Mouse (Mus musculus): ENCODE measurements at regions not wholly inside any gene's neighbourhood (a gene's known extent, or its start where the extent isn't known, plus 50 kb on each side); places are given as distances from the start of the nearest gene placed in this dataset.
A peak's percentile ranks its signal among the peaks of the same experiment; 100 is the strongest.

- Histone ChIP-seq H3K9ac (no peak overlapping the region), H3K4me3 (replicated peaks; ENCODE audit: low read length) (no peak overlapping the region), H3K9me3 (ENCODE audit: control insufficient read depth, low read length) (no peaks in the 10 kb centered on the region), H3K27me3 (ENCODE audit: control insufficient read depth, insufficient read depth, low read length) (no peaks in the 10 kb centered on the region), H3K4me1 (replicated peaks; ENCODE audit: control insufficient read depth, insufficient read depth, low read length) (0 out of 2 replicates have a peak, but pooled peaks cover 9% of the 10 kb centered on the region), H3K36me3 (replicated peaks; ENCODE audit: control insufficient read depth, insufficient read depth) (no peaks in the 10 kb centered on the region), H3K4me2 (replicated peaks) (no peak overlapping the region), H3K27ac (no peak overlapping the region)
- ATAC-seq (ENCODE audit: low FRiP score): no peak
- 89% methylated on average over 2 of the region's 2 CpGs for WGBS
- DNase-seq (ENCODE audit: low spot score): no peak
Observed at GRCm38 (mm10) chr3:35145569-35145968, 495.4 kb downstream of the Sox2 start.

GRCm38 (mm10) chr3:35146681-35147080, 496.5 kb downstream of the Sox2 start:
- H3K36me3 ChIP-seq (replicated peaks; ENCODE audit: control insufficient read depth, insufficient read depth): no peaks in the 10 kb centered on the region
- no peak overlapping the region for H3K4me2 ChIP-seq (replicated peaks)
- DNase-seq (ENCODE audit: low spot score): no peak
- no peaks in the 10 kb centered on the region for H3K9me3 ChIP-seq (ENCODE audit: control insufficient read depth, low read length)
- WGBS: 75% methylated on average over 5 of the region's 5 CpGs
- H3K4me3 ChIP-seq (replicated peaks; ENCODE audit: low read length): no peak overlapping the region
- H3K9ac ChIP-seq: no peak overlapping the region
- H3K27me3 ChIP-seq (ENCODE audit: control insufficient read depth, insufficient read depth, low read length): no peaks in the 10 kb centered on the region
- 0 out of 2 replicates have a peak, but pooled peaks cover 9% of the 10 kb centered on the region for H3K4me1 ChIP-seq (replicated peaks; ENCODE audit: control insufficient read depth, insufficient read depth, low read length)
- ATAC-seq (ENCODE audit: low FRiP score): no peak
- no peak overlapping the region for H3K27ac ChIP-seq

GRCm38 (mm10) chr3:35149251-35149691, 499.1 kb downstream of the Sox2 start:
- ATAC-seq (ENCODE audit: low FRiP score) (peak; percentile 78), DNase-seq (ENCODE audit: low spot score) (peak; percentile 65)
- H3K9ac ChIP-seq: no peak overlapping the region
- H3K4me1 ChIP-seq (replicated peaks; ENCODE audit: control insufficient read depth, insufficient read depth, low read length): 0 out of 2 replicates have a peak, but pooled peaks cover 9% of the 10 kb centered on the region
- no peaks in the 10 kb centered on the region for H3K9me3 ChIP-seq (ENCODE audit: control insufficient read depth, low read length)
- WGBS: 35% methylated on average over 12 of the region's 12 CpGs
- H3K27ac ChIP-seq: peak overlapping the region; percentile 69
- no peak overlapping the region for H3K4me3 ChIP-seq (replicated peaks; ENCODE audit: low read length)
- H3K4me2 ChIP-seq (replicated peaks): no peak overlapping the region
- H3K36me3 ChIP-seq (replicated peaks; ENCODE audit: control insufficient read depth, insufficient read depth): no peaks in the 10 kb centered on the region
- no peaks in the 10 kb centered on the region for H3K27me3 ChIP-seq (ENCODE audit: control insufficient read depth, insufficient read depth, low read length)

- ATAC-seq (ENCODE audit: low FRiP score) (peak; percentile 80; the same call in 1 of the 2 replicates), DNase-seq (ENCODE audit: low spot score) (peak; percentile 64)
- no peak overlapping the region for H3K4me2 ChIP-seq (replicated peaks)
- H3K4me3 ChIP-seq (replicated peaks; ENCODE audit: low read length): no peak overlapping the region
- no peak overlapping the region for H3K9ac ChIP-seq
- H3K27me3 ChIP-seq (ENCODE audit: control insufficient read depth, insufficient read depth, low read length): no peaks in the 10 kb centered on the region
- WGBS: 55% methylated on average over 7 of the region's 7 CpGs
- no peaks in the 10 kb centered on the region for H3K9me3 ChIP-seq (ENCODE audit: control insufficient read depth, low read length)
- H3K27ac ChIP-seq: peak overlapping the region; percentile 22; the same call in 1 of the 2 replicates
- 0 out of 2 replicates have a peak, but pooled peaks cover 9% of the 10 kb centered on the region for H3K4me1 ChIP-seq (replicated peaks; ENCODE audit: control insufficient read depth, insufficient read depth, low read length)
- no peaks in the 10 kb centered on the region for H3K36me3 ChIP-seq (replicated peaks; ENCODE audit: control insufficient read depth, insufficient read depth)
Observed at GRCm38 (mm10) chr3:35152191-35152590, 502.0 kb downstream of the Sox2 start.

GRCm38 (mm10) chr3:35154266-35154665, 504.1 kb downstream of the Sox2 start:
- Histone ChIP-seq H3K4me2 (replicated peaks) (no peak overlapping the region), H3K27ac (no peak overlapping the region), H3K4me3 (replicated peaks; ENCODE audit: low read length) (no peak overlapping the region), H3K9me3 (ENCODE audit: control insufficient read depth, low read length) (no peaks in the 10 kb centered on the region), H3K36me3 (replicated peaks; ENCODE audit: control insufficient read depth, insufficient read depth) (no peaks in the 10 kb centered on the region), H3K9ac (no peak overlapping the region), H3K4me1 (replicated peaks; ENCODE audit: control insufficient read depth, insufficient read depth, low read length) (0 out of 2 replicates have a peak, but pooled peaks cover 1% of the 10 kb centered on the region), H3K27me3 (ENCODE audit: control insufficient read depth, insufficient read depth, low read length) (no peaks in the 10 kb centered on the region)
- DNase-seq (ENCODE audit: low spot score) (no peak), ATAC-seq (ENCODE audit: low FRiP score) (no peak)
- WGBS: 39% methylated on average over 6 of the region's 6 CpGs

GRCm38 (mm10) chr3:35168676-35169075, 518.5 kb downstream of the Sox2 start:
- no peaks in the 10 kb centered on the region for H3K9me3 ChIP-seq (ENCODE audit: control insufficient read depth, low read length)
- H3K27ac ChIP-seq: no peak overlapping the region
- DNase-seq (ENCODE audit: low spot score) (no peak), ATAC-seq (ENCODE audit: low FRiP score) (no peak)
- no peaks in the 10 kb centered on the region for H3K27me3 ChIP-seq (ENCODE audit: control insufficient read depth, insufficient read depth, low read length)
- H3K9ac ChIP-seq: no peak overlapping the region
- H3K4me2 ChIP-seq (replicated peaks): no peak overlapping the region
- H3K36me3 ChIP-seq (replicated peaks; ENCODE audit: control insufficient read depth, insufficient read depth): no peaks in the 10 kb centered on the region
- H3K4me1 ChIP-seq (replicated peaks; ENCODE audit: control insufficient read depth, insufficient read depth, low read length): no peaks in the 10 kb centered on the region
- H3K4me3 ChIP-seq (replicated peaks; ENCODE audit: low read length): no peak overlapping the region
- 91% methylated on average over 1 of the region's 1 CpGs for WGBS

- Histone ChIP-seq H3K9ac (no peak overlapping the region), H3K4me3 (replicated peaks; ENCODE audit: low read length) (no peak overlapping the region), H3K4me2 (replicated peaks) (no peak overlapping the region), H3K27me3 (ENCODE audit: control insufficient read depth, insufficient read depth, low read length) (no peaks in the 10 kb centered on the region), H3K9me3 (ENCODE audit: control insufficient read depth, low read length) (no peaks in the 10 kb centered on the region), H3K27ac (no peak overlapping the region), H3K4me1 (replicated peaks; ENCODE audit: control insufficient read depth, insufficient read depth, low read length) (no peaks in the 10 kb centered on the region), H3K36me3 (replicated peaks; ENCODE audit: control insufficient read depth, insufficient read depth) (no peaks in the 10 kb centered on the region)
- 84% methylated on average over 12 of the region's 12 CpGs for WGBS
- no peak for DNase-seq (ENCODE audit: low spot score)
- ATAC-seq (ENCODE audit: low FRiP score): no peak
Observed at GRCm38 (mm10) chr3:35178759-35179440, 528.7 kb downstream of the Sox2 start.

GRCm38 (mm10) chr3:35208526-35208925, 545.4 kb upstream of the Atp11b start:
- H3K4me3 ChIP-seq (replicated peaks; ENCODE audit: low read length): no peak overlapping the region
- no peaks in the 10 kb centered on the region for H3K36me3 ChIP-seq (replicated peaks; ENCODE audit: control insufficient read depth, insufficient read depth)
- no peak overlapping the region for H3K4me2 ChIP-seq (replicated peaks)
- H3K27ac ChIP-seq: no peak overlapping the region
- ATAC-seq (ENCODE audit: low FRiP score) (no peak), DNase-seq (ENCODE audit: low spot score) (no peak)
- H3K9ac ChIP-seq: no peak overlapping the region
- H3K4me1 ChIP-seq (replicated peaks; ENCODE audit: control insufficient read depth, insufficient read depth, low read length): no peaks in the 10 kb centered on the region
- 91% methylated on average over 5 of the region's 5 CpGs for WGBS
- H3K27me3 ChIP-seq (ENCODE audit: control insufficient read depth, insufficient read depth, low read length): no peaks in the 10 kb centered on the region
- no peaks in the 10 kb centered on the region for H3K9me3 ChIP-seq (ENCODE audit: control insufficient read depth, low read length)

GRCm38 (mm10) chr3:35219394-35219793, 534.5 kb upstream of the Atp11b start:
- Histone ChIP-seq H3K4me1 (replicated peaks; ENCODE audit: control insufficient read depth, insufficient read depth, low read length) (0 out of 2 replicates have a peak, but pooled peaks cover 4% of the 10 kb centered on the region), H3K4me3 (replicated peaks; ENCODE audit: low read length) (no peak overlapping the region), H3K27me3 (ENCODE audit: control insufficient read depth, insufficient read depth, low read length) (no peaks in the 10 kb centered on the region), H3K9me3 (ENCODE audit: control insufficient read depth, low read length) (no peaks in the 10 kb centered on the region), H3K9ac (no peak overlapping the region), H3K36me3 (replicated peaks; ENCODE audit: control insufficient read depth, insufficient read depth) (no peaks in the 10 kb centered on the region), H3K27ac (no peak overlapping the region), H3K4me2 (replicated peaks) (no peak overlapping the region)
- no peak for DNase-seq (ENCODE audit: low spot score)
- no peak for ATAC-seq (ENCODE audit: low FRiP score)
- WGBS: 88% methylated on average over 6 of the region's 6 CpGs
